Mouse (Mus musculus): ENCODE data around the gene Trpc1. TPM values are rescaled to one million over a fixed set of nuclear protein-coding genes. Genes with fewer than 3 reads are reported as not detected.

Trpc1 gene
- polyA plus RNA-seq, 1 experiment from 2014 or later: 8.3 TPM

- peaks cover 16% of the 10 kb centered on the region; the same call in 1 of the 2 replicates for H3K4me1 ChIP-seq
- H3K9me3 ChIP-seq: no peaks in the 10 kb centered on the region
- H3K4me3 ChIP-seq: no peak overlapping the region
- H3K36me3 ChIP-seq (replicated peaks): no peaks in the 10 kb centered on the region
- no peak overlapping the region for H3K9ac ChIP-seq
- WGBS: 92% methylated on average over 6 of the region's 6 CpGs
- H3K4me2 ChIP-seq: no peak overlapping the region
- no peak for ATAC-seq (replicated peaks)
- H3K27me3 ChIP-seq (replicated peaks): no peaks in the 10 kb centered on the region
- no peak overlapping the region for H3K27ac ChIP-seq
Measured at GRCm38 (mm10) chr9:95665835-95666234, 84.3 kb downstream of the Trpc1 start.

DNA sequence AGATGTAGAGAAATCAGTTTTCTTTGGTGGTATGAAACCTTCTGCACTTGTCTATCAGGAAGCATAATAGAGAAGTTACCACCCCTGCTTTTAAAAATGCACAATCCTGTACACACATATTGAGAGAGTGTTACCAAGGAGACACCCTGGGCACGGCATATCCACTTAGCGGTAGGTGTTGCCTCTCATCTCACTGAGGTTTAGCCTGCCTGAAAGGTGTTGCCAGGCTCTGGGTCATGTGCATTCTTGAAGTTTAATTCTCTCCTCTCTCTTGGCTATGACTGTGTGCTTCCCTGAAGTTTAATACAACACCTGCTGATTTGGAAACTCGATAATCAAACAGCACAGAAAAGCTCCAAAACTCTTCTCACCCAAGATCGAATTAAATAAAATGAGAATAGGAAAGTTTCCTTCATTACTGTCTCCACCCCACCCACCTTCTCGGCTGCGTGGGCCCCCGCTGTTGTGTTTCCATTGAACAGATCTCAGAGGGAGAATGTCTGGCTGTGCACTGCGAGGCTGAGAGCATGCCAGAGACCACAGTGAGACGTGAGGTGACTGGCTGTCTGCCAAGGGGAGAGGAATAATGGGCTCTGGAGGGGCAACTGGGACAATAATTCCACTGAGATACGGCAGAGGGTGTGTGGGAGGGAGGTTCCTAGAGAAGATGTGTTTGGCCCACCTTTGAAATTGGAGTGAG is 85.7 kb downstream of the Trpc1 start:
- no peak overlapping the region for H3K4me3 ChIP-seq
- no peaks in the 10 kb centered on the region for H3K36me3 ChIP-seq (replicated peaks)
- WGBS: 39% methylated on average over 10 of the region's 10 CpGs
- ATAC-seq (replicated peaks): peak; percentile 65; the same call in 1 of the 2 replicates
- H3K4me1 ChIP-seq: peaks cover 16% of the 10 kb centered on the region; the same call in 1 of the 2 replicates
- H3K9ac ChIP-seq: no peak overlapping the region
- no peak overlapping the region for H3K27ac ChIP-seq
- H3K9me3 ChIP-seq: no peaks in the 10 kb centered on the region
- no peak overlapping the region for H3K4me2 ChIP-seq
- no peaks in the 10 kb centered on the region for H3K27me3 ChIP-seq (replicated peaks)

DNA sequence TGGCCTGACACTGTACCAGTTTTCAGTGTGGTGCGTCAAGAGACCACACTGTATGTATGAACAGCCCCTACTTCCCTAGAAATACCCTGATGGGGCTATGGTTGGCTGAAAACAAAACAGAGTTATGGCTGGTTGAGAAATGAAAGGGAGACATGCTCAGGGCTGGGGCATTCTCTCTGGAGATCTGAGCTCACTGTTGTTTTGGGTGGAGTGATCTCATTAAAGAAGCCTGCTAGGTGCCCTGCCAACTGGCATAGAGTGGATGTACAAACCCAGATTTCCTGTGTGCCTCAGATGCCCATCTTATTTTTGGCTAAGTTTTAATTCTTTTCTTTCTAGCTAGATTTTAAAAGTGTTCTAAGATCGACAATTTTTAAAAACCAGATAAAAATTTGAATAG is 92.2 kb downstream of the Trpc1 start:
- Histone ChIP-seq H3K27me3 (replicated peaks) (no peaks in the 10 kb centered on the region), H3K36me3 (replicated peaks) (no peaks in the 10 kb centered on the region), H3K4me3 (no peak overlapping the region), H3K4me2 (no peak overlapping the region), H3K9me3 (no peaks in the 10 kb centered on the region), H3K9ac (no peak overlapping the region), H3K27ac (no peak overlapping the region), H3K4me1 (no peaks in the 10 kb centered on the region)
- WGBS: 84% methylated on average over 2 of the region's 2 CpGs
- ATAC-seq (replicated peaks): no peak

Other genes with a start within 250 kb of the Trpc1 start
- gene U2surp, start 238.4 kb downstream of the Trpc1 start, polyA plus RNA-seq (2015; fragmentation: Nextera tagmentation; extraction: Ambion mirVana): 115 and 129 TPM in 2 replicates
- 5.1 and 5.3 TPM in 2 replicates for gene Paqr9, start 190.7 kb downstream of the Trpc1 start, polyA plus RNA-seq (2015; fragmentation: Nextera tagmentation; extraction: Ambion mirVana)
- gene Pcolce2, start 112.8 kb downstream of the Trpc1 start, polyA plus RNA-seq (2015; fragmentation: Nextera tagmentation; extraction: Ambion mirVana): 1.3 and 2.9 TPM in 2 replicates
- 2.6 and 2.8 TPM in 2 replicates for gene Pls1, start 94.9 kb upstream of the Trpc1 start, polyA plus RNA-seq (2015; fragmentation: Nextera tagmentation; extraction: Ambion mirVana)
- gene Atr, start 107.2 kb upstream of the Trpc1 start, polyA plus RNA-seq (2015; fragmentation: Nextera tagmentation; extraction: Ambion mirVana): 12.3 and 14.2 TPM in 2 replicates
- gene Xrn1, start 204.4 kb upstream of the Trpc1 start, polyA plus RNA-seq (2015; fragmentation: Nextera tagmentation; extraction: Ambion mirVana): 16.4 and 20.2 TPM in 2 replicates

All from midbrain, embryonic 15.5 days (tissue).